Mouse (Mus musculus) lung, postnatal 14 days (tissue): ENCODE data around the gene Cyp4f37.
A peak's percentile ranks its signal among the peaks of the same experiment; 100 is the strongest.
"Not testable (repeated sequence)": the region's sequence is repeated elsewhere in the genome, so short reads cannot be mapped to it uniquely, and the experiment has no call there.

ENCODE experiments used
- DNase-seq: peaks from one replicate; pipeline ENCODE4 v3.0.0; 2021

The Cyp4f37 gene

DNA sequence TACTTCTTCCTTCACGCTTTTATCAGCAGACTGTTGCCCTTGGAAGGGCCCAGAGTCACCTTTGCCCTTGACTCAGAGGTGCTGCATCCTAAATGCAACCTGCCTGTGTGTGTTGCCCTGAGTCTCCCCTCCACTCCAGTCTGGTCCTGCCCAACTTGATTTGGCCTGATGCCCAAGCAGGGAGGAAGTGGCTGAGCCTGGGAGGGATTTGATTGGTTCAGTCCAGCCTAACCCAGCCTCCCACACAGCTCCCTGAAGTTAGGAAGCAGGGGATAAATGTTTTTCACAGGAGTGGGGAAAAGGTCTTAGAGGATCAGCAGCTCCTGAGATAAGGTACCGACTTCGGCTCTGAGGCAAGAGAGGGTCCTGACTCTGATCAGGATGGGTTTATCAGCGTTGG is at the start of gene Cyp4f37:
Gene Cyp4f37 (plus strand): TSS at position 292 of the 400 bp plus-strand sequence.
- DNase-seq = not testable (repeated sequence)

DNA sequence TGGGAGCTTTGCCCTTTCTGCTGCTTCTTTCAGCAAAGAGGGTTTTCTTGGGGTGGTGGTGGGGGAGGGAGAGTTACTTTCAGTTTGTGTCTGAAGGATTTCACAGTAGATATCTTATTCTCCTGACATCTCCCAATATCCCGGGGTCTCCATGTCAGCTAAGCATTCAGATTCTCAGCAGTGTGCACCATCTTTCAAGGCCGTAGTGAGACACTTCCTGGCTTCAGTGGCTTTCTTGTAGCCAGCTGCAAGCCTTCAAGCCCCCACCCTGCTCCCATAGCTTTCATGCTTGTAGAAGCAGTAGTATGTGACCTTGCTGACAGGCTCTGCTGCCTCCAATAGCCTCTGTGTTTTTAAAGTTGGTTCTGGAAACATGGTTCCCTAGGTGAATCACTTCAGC is 47.8 kb upstream of the Cyp4f37 start:
- not testable (repeated sequence) for DNase-seq

DNA sequence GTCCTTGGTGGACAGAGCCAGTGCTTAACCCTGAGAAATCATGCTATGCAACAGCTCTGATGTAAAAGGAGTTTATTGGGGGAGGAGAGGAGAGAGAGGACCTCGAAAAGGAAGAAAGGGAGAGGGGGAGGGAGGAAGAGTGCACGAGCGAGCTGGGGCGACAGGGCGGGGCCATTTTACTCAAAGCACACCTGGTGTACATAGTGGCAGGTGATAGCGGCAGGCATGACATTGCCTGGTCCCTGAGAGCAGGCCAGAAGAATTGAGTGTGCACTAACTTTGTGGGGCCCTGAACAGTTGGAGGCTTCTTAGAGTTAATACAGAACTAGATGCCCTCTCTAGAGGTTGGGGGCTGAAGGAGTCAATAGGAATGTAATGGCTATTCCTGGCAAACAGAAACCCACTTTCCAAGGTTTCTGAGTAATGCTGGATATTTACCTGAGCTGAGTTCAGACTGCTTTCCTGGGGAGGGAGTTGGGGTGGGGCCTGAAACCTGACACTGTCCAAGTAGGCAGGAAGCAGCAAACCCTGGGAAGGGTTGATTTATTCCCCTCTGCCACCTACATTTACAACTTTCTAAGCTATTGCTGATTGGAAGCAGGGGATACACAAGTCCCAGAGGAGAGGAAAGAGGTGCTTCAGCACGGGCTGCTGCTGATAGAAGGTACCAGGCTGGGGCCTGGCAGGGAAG is 43.5 kb upstream of the Cyp4f37 start:
- no peak for DNase-seq

DNA sequence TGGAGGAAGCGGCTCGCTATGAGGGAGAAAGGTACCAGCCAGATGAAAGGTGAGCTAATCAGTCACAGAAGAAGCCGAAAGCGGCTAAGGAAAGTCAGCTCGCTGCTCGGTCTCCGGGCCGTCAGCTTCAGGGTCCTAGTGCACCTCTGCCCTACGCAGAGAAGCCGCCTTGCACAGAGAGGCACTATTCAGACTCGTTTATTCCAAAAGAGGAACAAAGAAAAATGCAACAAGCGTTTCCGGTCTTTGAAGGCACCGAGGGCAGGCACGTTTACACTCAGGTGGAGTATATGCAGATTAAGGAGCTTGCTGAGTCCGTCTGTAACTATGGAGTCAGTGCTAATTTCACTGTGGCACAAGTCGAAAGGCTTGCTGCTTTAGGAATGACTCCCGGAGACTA is 24.6 kb upstream of the Cyp4f37 start:
- DNase-seq = no peak

DNA sequence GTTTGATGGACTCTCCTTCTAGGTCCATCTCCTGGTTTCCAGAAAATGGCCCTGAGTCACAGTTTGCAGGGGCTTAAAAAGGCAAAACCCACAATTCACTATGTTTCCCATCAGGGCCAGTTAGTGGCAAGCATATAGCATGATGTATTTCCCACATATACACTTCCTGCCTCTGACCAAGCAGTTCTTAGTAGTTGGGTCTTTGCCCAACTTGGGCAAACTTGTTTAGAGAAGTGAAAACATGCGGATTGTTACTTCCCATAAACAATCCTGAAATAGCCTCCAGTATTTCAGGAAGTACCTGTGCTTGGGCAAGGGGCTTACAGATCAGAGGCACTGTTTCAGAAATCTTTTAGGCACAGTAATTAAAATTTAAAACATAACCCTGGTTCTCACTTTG is 13.1 kb upstream of the Cyp4f37 start:
- no peak for DNase-seq

DNA sequence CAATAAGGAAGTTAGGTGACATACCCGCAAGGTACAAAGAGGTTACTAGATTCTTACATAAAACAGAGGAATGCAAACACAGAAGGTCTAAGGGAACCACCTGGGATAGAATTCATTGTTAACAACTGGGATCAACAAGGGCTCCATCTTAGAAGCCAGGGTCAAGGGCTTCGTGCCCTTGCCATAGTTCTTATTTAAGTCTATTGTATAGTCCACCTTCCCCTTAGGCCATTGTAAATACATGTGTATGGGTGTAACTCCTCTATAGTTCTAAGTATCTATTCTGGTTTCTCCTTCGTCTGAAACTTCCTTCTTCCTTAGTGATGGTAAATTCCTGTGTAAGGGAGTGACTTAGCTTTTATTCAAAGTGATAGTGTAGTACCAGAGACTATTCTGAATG is 10.9 kb upstream of the Cyp4f37 start:
- not testable (repeated sequence) for DNase-seq

DNA sequence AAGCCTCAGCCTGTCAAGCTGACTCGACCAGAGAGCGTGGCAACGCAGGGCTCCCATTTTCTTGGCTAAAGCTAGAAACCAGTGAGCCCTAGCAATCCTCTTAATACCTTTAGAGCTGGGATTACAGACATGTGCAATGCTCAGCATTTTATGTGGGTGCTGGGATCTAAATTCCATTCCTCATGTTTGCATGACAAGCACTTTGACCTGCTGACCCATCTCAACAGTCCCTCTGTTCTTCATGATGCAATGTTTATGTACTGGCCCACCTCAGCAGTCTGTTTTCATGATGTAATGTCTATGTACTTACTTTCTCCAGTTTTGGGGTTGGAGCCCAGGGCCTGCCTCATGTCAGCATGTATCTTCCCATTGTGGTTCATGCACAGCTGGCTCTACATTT is 10.2 kb upstream of the Cyp4f37 start:
- no peak for DNase-seq

DNA sequence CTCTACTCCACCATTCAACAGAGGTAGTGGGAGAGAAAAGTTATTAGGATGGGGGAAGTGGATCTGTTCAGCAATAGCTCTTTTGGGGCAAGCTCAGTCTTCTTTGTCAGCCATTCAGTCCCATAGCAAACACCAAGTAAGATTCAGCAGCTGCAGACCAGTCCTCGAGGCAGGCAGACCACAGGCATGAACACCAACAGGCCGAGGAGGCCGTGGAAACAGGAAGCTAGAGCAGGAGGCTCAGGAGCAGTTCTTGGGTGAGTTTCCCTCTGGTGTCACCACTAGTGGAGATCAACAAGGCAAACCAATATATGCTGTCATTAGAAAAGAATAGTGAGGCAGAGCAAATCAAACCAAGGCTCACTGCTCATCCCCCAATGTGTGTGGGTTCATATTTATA is 8.7 kb upstream of the Cyp4f37 start:
- no peak for DNase-seq

DNA sequence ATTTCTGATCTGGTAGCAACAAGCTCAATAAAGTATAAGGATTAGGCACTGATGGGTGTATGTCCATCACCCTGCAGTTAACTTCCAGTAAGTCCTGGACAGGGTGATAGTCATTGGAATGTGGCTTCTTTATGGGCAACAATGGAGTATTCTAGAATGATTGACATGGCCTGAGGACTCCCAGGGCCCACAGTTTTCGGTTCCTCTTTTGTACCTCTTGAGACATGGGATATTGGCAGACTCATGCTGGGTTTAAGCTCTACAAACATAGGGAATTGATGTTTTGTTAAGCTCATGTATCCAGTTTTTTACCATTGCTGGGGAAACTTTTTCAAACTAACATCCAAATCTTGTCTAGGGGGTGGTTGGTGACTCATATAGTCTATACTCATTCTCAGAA is 3.9 kb upstream of the Cyp4f37 start:
- DNase-seq = no peak

DNA sequence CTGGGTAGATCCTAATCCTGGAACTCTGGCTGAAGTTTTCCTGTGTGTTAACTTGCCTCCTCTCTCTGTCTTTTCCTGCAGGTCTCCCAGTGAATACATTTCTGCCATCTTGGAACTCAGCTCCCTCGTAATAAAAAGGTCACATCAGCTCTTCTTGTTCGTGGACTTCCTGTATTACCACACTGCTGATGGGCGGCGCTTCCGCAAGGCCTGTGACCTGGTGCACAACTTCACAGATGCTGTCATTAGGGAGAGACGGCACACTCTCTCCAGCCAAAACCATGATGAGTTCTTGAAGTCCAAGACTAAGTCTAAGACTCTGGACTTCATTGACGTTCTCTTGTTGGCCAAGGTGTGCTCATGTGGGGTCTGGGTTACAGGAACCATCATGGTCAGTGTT is 8.6 kb downstream of the Cyp4f37 start:
- not testable (repeated sequence) for DNase-seq

DNA sequence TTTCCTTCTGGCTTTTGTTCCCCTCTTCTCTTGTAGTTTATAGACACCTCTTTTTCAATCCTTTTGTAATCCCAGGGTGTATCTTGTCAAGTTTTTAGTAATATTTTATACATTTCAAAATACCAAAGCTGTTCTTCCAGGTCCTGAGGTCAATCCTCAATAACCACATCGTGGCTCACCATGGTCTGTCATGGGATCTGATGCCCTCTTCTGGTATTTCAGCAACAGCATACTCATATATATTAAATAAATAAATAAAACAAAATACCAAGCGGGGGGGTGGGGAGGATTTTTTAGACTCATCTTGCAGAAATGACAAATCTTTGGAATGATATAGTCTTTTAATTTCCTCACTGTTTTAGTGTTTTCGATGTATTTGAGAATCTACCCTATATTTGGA is 10.8 kb downstream of the Cyp4f37 start:
- no peak for DNase-seq

DNA sequence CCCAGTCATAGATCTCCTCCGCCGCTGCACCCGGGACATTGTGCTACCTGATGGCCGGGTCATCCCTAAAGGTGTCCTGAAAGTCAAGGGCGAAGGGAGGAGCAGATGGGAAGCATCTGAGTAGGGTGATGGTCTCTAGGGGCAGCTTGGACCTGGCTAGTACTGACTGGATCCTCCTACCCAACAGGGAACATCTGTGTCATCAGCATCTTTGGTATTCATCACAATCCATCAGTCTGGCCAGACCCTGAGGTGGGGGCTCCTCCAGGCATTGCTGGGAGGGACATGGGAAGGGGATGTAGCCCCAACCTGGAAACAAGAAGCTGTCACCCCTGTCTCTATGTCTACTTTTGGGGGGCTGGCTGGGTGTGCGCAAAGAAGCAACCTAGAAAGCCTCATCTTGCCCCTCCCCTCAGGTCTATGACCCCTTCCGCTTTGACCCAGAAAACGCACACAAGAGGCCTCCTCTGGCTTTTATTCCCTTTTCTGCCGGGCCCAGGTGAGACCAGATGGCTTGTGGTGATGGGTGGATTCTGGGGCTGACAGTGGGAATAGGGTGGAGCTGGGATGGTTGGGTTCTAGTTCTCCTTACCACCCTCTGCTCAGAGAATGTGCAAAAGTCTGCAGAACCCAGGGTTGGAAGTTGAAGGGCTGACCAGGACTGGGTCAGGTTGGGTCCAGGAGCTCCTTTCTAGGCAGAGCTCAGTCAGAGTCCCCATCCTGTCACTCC is 13.3 kb downstream of the Cyp4f37 start:
- not testable (repeated sequence) for DNase-seq

DNA sequence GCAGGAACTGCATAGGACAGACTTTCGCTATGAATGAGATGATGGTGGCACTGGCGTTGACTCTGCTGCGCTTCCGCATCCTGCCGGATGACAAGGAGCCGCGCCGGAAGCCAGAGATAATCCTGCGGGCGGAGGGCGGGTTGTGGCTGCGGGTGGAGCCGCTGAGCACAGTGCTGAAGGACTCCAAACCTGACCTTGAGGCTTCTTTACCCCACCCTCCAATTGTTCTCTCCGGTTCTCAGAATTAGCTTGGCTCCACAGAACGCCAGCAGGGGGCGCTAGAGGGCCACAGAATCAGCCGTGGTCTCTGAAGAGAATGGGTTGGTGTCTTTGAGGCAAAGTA is 13.8 kb downstream of the Cyp4f37 start:
- peak; percentile 88 for DNase-seq

DNA sequence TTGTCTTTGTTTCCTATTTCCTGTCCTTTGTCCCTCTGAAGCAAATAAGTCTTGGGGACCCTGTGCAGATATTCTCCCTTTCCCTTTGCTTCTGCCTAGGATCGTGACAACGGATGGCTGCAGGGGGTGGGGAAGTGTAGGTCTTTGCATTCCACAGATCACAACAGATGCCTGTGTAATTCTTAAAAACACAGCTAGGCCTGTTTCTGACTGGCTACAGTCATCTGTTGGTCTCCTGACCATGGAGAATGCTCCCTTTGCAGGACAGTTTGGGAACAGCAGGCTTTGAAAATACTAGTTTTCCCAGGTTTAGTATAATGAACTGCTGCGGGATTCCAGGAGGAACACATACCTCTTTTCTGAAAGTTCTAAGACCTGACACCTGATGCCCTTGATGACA is 15.2 kb downstream of the Cyp4f37 start:
- no peak for DNase-seq

DNA sequence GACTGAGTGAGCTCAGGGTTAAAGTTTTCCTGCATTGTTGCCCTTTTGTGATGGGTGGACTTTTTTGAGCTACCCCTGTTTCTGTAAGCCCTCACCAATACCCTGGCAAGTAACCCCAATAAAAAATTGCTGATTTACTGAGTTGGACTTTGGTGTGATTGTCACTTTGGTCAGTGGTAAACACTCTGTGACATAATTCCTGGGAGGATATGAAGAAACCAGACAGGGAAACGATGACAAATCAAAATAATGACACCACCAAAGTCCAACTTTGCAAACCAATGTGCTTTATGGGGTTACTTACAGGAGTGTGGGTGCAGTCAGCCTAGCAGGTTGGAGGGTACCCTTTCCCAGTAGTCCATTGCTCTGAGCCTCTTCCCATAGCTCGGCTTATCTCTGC is 16.0 kb downstream of the Cyp4f37 start:
- DNase-seq = no peak

DNA sequence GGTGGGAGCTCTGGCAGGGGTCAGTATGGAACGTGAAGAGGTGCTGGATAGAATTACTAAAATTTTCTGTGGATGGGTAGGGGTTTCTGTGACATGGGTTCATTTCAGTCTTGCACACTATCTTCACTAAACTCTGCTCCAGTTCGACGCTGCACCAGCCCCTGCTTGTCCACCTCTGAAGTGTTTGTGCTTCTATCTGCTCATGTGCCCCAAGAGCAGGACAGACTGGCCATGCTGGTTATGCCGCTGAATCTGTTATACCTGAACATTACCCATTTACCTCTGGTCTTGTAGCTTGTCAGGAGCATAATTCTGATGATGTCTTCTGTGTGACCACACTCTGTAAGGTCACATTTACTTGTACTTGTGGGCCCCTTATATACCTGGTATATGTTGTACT is 25.5 kb downstream of the Cyp4f37 start:
- no peak for DNase-seq

DNA sequence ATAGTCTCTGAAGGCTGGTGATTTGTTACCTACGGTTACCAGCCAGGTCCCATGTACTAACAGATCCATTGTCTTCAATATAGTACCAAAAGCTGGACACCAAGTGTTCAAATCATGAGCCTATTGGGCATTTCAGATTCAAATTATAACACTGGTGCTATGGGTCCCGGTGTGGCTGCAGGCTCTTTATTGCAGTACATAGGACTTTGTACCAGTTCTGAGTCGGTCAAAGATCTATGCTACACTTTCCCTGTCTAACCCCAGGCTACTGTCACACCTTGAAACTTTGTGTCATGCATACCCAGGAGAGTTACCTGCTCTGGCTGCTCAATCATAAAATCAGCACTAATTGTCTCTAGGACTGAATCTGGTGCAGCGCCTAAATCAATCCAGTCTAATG is 32.8 kb downstream of the Cyp4f37 start:
- DNase-seq = no peak

DNA sequence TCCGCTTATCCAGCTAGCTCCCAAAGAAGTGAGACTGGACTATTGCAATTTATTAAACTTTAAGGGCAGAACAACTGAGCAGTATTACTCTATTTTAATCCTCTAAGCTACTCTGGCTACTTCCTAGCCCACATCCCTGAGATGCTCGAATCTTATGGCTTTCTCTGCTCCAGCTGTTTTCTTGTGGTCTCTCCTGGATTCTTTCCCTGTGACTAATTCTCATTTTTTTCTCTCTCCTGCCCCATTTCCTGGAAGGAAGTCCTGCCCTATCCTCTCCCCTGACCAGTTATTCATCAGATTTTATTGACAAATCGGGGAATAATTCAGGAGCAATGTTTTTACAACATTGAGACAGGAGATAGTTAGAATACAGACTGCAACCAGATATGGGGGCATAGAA is 35.9 kb downstream of the Cyp4f37 start:
- DNase-seq = no peak

DNA sequence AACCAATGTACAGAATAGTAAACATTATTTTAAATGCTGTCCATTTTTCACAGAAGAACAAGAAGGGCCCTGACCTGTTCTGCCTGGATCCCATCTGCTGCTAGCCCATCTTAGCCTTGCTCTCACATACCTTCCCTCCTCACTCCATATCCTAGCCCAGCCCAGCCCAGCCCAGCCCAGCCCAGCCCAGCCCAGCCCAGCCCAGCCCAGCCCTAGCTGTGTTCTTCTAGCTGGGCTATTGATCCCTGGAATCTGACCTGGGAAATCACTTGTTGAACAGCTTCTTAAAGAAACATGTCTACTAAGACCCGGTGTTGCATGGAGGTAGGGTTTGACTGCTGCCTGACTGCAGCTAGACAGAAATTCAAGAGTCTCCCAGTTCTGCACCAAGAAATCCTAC is 37.1 kb downstream of the Cyp4f37 start:
- no peak for DNase-seq

DNA sequence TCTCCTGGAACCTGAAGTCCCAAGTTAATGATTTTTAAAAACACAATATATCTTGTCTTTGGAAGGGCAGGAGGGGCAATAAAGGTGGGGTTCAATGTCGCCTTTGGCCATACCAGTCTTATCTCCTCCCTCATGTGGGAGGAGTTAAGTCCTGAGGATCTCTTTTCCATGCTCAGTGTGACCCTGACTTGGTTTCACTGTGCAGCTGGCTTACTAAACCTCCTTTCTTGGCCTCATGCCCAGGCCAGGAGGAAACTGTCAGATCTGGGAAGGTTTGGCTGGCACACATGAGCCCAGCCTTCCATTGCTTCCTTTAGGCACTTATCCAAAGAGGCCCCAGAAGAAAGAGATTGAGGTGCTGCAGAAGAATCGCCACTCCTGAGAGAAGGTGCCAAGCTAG is 37.6 kb downstream of the Cyp4f37 start, which contains the start of gene Cyp4f40:
Gene Cyp4f40 (plus strand): TSS at position 189 of the 400 bp plus-strand sequence.
- peak; percentile 56 for DNase-seq

DNA sequence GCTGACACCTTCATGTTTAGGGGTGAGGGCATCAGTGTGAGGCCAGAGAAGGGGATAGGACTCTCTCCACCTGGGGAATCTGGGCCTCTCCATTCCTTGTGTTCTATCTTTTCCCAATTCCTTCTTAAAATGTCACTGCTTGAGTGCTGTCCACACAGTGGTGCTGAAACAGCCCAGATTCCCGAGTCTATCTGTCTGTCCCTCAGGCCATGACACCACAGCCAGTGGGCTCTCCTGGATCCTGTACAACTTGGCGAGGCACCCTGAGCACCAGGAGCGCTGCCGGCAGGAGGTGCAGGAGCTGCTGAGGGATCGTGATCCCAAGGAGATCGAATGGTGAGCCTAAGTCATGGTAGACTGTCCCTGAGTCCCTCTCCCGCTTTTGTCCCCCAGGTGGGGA is 52.9 kb downstream of the Cyp4f37 start:
- DNase-seq = no peak

DNA sequence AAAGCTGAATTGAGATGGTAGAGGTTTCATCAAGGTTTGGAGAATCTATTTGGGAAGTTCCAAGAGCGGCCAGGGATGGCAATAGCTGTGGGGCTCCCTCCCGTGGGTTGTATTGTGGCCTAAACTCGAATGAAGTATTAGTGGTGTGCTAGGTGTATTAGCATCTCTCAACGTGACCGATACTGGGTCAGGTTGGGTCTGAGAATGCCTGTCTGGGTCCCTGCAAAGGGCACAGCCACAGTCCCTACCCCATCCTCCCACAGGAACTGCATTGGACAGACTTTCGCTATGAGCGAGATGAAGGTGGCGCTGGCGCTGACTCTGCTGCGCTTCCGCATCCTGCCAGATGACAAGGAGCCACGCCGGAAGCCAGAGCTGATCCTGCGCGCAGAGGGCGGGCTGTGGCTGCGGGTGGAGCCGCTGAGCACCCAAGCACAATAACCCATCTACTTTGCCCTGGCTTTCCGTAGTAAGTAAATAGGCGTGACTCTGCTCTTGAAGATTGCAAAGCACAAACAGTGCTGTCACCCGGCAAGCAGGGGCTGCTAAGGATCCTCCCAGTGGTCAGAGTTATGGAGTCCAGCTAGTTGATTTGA is 55.0 kb downstream of the Cyp4f37 start:
- peak; percentile 6 for DNase-seq

DNA sequence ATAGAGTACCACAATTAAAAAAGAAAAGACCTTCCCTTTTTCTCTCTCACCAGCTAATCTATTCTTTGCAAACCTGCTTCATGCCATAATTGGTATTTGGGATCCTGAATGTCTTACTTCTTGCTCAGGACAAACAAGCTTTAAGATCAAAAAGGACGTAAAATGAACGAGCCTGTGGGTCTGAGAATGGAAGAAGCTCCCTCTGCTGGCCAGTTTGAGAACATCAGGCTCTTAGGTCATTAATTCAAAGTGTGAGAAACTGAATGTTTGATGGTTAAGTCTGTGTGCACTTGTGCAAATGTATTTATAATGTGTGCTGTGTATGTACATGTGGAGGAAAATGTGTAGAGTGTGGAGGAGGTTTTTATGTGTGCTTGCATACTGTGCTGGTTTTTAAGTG is 59.3 kb downstream of the Cyp4f37 start:
- peak; percentile 66 for DNase-seq

DNA sequence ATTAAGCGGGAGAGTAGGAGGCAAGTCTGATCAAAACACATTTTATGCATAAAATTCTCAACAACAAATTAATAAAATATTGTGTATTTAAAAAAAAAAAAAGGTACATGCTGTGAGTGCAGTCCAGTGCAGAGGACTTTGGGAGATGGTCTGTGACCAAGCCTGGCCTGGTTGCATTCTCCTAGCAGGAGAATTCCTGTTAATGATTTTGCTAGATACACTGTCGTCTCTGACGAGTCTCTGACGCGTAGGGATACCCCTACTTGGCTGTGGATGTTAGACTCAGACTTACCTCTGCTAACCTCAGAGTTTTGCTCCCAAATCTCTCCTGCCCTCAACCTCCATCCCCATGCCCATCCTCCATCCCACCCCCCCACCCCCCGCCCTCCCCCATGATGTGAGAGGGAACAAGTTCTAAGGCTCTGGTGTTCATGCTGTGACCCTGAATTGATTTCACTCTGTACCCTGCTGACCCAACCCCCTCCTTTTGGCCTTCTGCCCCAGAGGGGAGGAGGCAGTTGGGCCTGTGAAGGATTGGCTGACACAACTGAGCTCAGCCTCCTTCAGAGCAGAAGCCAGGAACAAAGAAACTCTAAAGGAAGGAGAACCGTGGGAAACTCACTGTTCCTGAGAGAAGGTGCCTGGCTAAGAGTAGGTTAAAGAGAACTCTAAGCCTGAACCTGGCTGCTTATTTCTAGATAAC is 64.1 kb downstream of the Cyp4f37 start, which contains the start of gene Cyp4f15:
Gene Cyp4f15 (plus strand): TSS at position 580 of the 703 bp plus-strand sequence.
- DNase-seq = peak; percentile 9
